Mouse (Mus musculus) naive thymus-derived CD4-positive, alpha-beta T cell, adult 5 months (primary cell): ENCODE measurements around the gene Mus81. TPM values are rescaled to one million over a fixed set of nuclear protein-coding genes. Genes with fewer than 3 reads are reported as not detected.

Experiments used
- polyA plus RNA-seq: library from polyadenylated mRNA; unstranded; fragments of 100-300 nt; shearing (Covaris generic); gene quantifications from one replicate; pipeline ENCODE4 v1.2.1, GENCODE M21; 2017

Mus81 gene
- 45.4 TPM for polyA plus RNA-seq

DNA sequence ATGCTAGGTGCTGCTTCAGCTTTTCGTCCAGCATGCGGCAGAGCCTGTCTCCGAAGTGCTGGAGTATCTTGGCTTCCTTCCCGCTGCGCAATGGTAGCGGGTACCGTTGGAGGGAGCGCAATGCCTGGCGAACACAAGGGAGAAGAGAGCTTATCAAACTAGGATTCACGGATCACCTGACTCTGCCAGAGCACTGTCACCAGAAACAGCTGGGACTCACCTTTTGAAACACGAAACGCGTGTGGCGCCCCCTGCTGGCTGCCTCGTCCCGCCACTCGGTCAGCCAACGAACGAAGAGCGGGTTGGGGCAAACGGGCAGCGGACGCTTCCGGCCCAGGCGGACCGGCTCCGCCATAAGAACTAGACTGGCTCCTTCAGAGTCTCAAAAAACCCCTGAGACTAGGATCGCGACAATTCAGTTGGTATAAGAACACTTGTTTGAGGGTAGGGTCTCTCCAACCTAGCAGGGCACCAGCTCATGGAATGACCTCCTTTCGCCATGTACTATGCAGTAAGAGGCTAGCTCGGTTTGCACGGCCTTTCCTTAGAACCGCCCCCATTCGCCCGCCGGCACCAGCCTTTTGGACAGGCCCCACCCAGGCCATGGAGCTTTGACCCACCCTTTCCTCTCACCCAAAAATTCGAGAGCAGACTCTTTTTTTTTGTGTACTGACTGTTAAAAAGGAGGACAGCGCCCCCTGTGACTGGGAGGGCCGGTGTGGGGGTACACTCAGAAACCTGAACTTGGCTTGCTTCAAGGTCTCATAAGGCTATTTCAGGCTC lies at the start of gene Mus81:
Gene Mus81, minus strand, starts transcription at position 635 of the 783 bp plus-strand sequence.

DNA sequence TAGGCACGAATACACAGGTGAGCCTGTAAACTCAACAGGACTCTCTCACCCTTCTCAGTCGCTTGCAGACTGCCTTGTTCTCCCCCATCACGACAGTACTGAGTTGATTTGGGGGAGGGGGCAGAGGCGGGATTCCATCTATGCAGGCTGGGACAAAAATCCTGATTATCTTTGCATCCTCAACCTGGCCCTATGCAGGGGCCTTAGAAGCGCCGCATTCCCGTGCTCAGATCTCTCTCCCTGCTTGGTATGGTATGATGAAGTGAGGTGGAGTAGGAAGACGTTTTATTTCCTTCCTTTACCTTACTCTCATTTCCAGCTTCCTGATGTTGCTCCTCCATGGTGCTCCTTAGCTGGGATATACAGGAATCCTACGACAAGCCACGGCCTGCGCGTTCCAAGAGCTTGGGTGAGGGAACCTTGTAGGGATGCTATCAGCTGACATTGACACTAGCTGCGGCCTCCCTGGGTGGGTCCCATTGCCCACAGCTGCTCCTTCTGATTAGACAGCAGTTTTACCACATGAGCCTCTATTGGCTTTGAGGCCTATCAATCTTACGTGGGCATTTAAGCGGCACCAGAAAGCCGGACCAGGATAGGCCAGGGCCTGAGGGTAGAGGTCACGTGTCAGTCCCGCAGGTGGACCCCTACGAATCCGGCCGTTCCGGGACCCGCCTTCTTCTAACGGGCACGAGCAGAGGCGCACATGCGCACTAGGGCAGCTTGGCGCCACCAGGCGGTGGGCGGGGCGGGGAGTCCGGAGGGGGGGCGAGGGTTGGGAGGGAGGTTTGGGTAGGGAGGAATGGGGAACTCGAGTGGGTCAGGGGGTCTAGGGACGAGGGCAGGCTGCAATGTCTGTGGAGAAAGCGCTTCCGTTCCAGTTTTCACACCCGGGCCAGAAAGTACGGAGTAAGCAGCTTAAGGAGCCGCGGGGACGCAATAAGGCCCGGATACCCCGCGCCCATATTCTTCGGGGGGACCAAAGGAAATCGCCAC lies 22.1 kb upstream of the Mus81 start, which contains the start of gene Snx32:
Gene Snx32, minus strand, starts transcription at position 508 of the 996 bp plus-strand sequence.

DNA sequence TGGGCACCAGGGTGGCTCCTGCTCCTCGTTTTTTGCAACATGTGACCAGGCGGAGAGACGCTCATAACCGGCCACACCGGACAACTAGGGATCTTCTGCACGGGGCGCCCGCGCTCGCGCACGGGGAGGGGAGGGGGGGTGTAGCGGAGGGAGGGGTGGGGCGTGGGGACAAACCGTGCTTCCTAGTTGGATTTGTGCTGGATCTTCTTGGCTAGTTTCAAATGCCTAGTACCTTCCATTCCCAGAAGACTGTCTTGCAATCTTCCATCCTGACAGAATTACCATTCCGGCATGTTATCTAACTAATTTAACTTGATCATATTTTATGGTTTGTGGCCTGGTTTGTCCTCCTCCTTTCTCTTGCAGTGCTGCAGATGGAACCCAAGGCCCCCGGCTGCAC lies 15.5 kb upstream of the Mus81 start, which contains the start of gene 1700020D05Rik:
Gene 1700020D05Rik, minus strand, starts transcription at position 101 of the 400 bp plus-strand sequence.

DNA sequence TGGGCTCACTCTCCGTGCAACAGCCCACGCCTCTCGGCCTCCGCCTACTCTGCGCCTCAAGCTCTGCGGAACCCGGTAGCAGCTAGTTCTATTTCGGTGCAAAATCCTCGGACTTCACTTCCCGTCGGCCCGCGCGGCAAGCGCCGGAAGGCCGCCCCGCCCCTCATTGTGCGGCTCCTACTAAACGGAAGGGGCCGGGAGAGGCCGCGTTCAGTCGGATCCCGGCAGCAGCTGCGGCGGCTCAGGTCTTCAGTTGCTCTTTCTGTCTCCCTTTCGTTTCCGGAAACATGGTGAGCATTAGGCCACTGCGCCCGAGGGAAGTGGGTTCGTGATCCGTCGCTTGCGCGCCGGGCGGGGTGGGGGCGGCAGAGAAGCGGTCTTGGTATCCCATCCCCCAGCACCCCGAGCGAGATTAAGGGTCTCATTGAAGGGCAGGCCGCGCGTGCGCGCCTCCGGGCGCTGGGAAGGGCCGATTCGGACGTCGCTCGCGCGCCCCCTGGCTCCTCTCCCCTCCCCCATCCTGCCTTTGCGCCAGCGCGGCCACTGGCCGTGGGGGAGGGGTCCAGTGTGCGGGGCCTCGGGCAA lies 2.2 kb upstream of the Mus81 start, which contains the start of gene Cfl1:
Gene Cfl1, plus strand, starts transcription at position 143 of the 585 bp plus-strand sequence.

DNA sequence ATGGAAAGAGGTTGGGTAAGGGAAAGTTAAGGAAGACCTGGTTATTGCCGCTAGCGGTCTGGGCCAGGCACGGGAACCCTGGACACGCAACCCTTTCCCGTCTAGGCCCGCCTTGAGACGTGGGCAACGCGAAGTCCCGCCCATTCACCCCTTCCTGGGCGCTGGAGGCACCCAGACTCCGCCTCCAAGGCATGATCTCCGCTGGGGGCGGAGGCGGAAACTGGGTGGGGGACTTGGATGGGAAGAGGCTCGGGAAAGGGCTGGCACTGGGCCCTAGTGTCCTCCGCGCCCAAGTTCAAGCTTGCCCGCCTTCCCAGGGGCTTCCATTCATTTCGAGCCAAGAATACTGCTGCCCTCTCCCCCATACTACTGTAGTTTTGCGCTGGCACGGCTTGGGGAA lies 14.5 kb downstream of the Mus81 start, which contains the start of gene Efemp2:
Gene Efemp2, plus strand, starts transcription at position 235 of the 400 bp plus-strand sequence.

DNA sequence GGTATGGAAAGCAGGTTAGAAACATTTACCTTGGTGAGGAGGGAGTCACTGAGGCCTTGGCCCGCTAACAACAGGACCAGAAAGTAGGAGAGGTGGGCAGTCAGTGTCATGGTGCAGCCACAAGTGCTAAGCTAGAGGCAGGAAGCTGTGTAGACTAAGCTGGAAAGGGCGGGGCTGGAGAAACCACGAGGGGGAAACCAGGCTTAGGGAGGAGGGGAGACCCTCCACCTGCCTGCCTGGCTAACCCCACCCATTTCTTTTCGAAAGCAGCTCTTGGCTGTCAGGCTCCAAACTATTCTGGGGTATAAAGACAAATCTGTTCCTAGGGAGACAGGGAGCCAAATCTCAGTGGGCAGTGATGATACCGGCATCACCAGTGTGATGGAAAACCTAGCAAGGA lies 19.8 kb downstream of the Mus81 start, which contains the start of gene Ctsw:
Gene Ctsw, minus strand, starts transcription at position 134 of the 400 bp plus-strand sequence.

DNA sequence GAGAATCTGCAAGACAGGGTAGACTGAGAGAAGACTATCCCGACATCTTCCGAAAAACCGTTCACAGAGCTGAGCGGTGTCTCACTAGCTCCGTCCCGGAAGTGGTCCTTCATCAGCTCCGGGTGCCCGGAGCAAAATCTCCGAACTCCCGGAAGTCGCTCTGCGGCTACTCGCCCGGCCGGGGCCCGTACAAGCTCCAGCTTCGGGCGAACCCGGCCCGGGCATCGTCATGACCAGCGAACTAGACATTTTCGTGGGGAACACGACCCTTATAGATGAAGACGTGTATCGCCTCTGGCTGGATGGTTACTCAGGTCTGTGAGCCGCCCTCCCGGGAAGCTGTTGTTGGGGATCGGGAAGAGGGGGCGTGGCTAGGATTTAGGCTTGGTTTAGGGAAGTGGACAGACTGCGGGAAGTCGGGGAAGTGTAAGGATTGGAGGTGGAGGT lies 27.7 kb downstream of the Mus81 start, which contains the start of gene Fibp:
Gene Fibp, plus strand, starts transcription at position 151 of the 447 bp plus-strand sequence.

DNA sequence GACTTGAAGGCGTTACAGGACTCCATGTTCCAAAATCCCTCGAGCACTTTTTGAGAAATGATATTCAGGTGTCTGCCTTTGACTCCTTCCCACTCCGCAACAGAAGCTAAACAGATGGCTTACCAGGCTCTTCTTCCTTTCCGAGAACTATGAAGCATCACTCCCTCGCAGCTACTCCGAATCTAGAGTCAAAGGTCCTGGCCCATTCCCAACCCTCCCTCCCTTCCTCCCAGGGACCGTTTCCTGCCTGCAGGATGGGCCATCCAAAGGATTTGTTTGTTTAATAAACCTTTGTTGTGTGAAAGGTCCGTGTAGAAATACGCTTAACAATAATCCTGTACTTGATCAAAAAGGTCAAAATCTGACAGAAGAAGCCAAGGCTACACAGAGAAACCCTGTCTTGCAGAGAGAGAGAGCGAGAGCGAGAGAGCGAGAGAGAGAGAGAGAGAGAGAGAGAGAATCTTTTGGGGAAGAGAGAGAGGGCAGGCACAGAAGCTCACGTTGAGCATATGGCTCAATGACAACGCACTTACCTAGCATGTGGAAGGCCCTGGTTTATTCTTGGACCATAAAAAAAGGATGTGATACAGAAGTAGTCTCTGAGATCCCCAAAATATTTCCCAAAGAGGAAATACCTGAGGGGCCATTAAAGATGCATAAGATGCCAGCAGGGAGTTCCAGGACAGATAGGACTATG lies 30.3 kb downstream of the Mus81 start, which contains the start of gene Ccdc85b:
Gene Ccdc85b, minus strand, starts transcription at position 149 of the 697 bp plus-strand sequence.

DNA sequence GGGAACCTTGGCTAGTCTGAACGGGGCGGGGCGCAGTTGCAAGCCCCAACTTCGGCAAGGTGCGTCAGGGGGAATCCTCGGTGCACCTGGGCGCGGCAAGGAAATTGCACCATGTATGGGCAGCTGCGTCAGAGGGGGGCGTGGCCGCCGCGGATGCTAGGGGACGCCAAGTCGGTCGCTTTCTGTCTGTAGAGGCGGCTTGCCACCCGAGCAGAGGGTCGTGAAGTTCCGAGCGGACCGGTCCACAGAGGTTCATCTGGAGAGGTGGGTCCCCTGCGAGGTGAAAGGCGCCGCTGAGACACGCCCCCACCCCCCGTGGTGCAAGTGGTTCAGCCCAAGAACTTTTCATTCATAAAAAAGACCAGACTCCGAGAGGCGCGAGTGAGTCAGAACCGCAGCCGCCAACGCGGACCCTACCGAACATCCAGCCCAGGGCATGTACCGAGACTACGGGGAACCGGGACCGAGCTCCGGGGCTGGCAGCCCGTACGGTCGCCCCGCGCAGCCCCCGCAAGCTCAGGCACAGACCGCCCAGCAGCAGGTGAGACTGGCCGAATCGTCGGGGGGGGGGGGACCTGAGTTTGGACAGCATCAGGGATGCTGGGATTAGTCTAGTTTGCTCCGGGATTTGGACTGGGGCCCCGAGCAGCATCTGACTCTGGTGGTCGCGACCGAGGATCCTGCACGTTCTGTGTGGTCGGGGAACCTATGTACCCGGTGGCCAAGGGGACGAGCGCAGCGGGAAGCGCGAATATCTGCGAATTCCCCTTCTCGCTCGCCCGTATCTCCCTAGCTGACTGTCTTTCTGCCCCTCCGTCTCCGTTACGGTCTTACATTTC lies 40.5 kb downstream of the Mus81 start, which contains the start of gene Fosl1:
Gene Fosl1, plus strand, starts transcription at position 33 of the 839 bp plus-strand sequence.

Other genes starting within 250 kb of the Mus81 start
- gene Pacs1, start 215.3 kb downstream of the Mus81 start, polyA plus RNA-seq = 141 TPM
- 321 TPM for gene Sf3b2, start 192.9 kb downstream of the Mus81 start, polyA plus RNA-seq
- not detected for gene Gal3st3, start 190.1 kb downstream of the Mus81 start, polyA plus RNA-seq
- not detected for gene Catsper1, start 152.7 kb downstream of the Mus81 start, polyA plus RNA-seq
- gene Cst6, start 138.8 kb downstream of the Mus81 start, polyA plus RNA-seq = not detected
- gene Eif1ad, start 121.7 kb downstream of the Mus81 start, polyA plus RNA-seq = 47.0 TPM
- gene Banf1, start 121.2 kb downstream of the Mus81 start, polyA plus RNA-seq = 229 TPM
- 303 TPM for gene Sart1, start 99.7 kb downstream of the Mus81 start, polyA plus RNA-seq
- gene Tsga10ip, start 85.9 kb downstream of the Mus81 start, polyA plus RNA-seq = 2.2 TPM
- 195 TPM for gene Drap1, start 63.4 kb downstream of the Mus81 start, polyA plus RNA-seq
- gene AI837181, start 63.3 kb downstream of the Mus81 start, polyA plus RNA-seq = 35.8 TPM
- gene Fosl1, start 40.9 kb downstream of the Mus81 start, polyA plus RNA-seq = not detected
- 7.4 TPM for gene Ccdc85b, start 30.5 kb downstream of the Mus81 start, polyA plus RNA-seq
- gene Fibp, start 27.8 kb downstream of the Mus81 start, polyA plus RNA-seq = 75.8 TPM
- 75.3 TPM for gene Ctsw, start 19.9 kb downstream of the Mus81 start, polyA plus RNA-seq
- gene Efemp2, start 14.4 kb downstream of the Mus81 start, polyA plus RNA-seq = 0.81 TPM
- 2,727 TPM for gene Cfl1, start 2.1 kb upstream of the Mus81 start, polyA plus RNA-seq
- not detected for gene 1700020D05Rik, start 15.4 kb upstream of the Mus81 start, polyA plus RNA-seq
- 3.7 TPM for gene Snx32, start 22.1 kb upstream of the Mus81 start, polyA plus RNA-seq
- not detected for gene Ovol1, start 72.2 kb upstream of the Mus81 start, polyA plus RNA-seq
- gene Ap5b1, start 79.6 kb upstream of the Mus81 start, polyA plus RNA-seq = 8.4 TPM
- 94.3 TPM for gene Rnaseh2c, start 113.5 kb upstream of the Mus81 start, polyA plus RNA-seq
- 78.7 TPM for gene Kat5, start 121.8 kb upstream of the Mus81 start, polyA plus RNA-seq
- 221 TPM for gene Rela, start 149.1 kb upstream of the Mus81 start, polyA plus RNA-seq
- 178 TPM for gene Sipa1, start 175.3 kb upstream of the Mus81 start, polyA plus RNA-seq
- gene Map3k11, start 200.3 kb upstream of the Mus81 start, polyA plus RNA-seq = 53.1 TPM
- gene Pcnx3, start 200.5 kb upstream of the Mus81 start, polyA plus RNA-seq = 58.4 TPM
- 0.46 TPM for gene Kcnk7, start 216.0 kb upstream of the Mus81 start, polyA plus RNA-seq
- 20.2 TPM for gene Ehbp1l1, start 237.9 kb upstream of the Mus81 start, polyA plus RNA-seq
- 57.4 TPM for gene Fam89b, start 241.3 kb upstream of the Mus81 start, polyA plus RNA-seq